Mouse (Mus musculus): ENCODE measurements around the gene Thap4.
A peak's percentile ranks its signal among the peaks of the same experiment; 100 is the strongest.
"Not testable (repeated sequence)": the region's sequence is repeated elsewhere in the genome, so short reads cannot be mapped to it uniquely, and the experiment has no call there.

Thap4 gene

GRCm38 (mm10) chr1:93689901-93690496, 64.7 kb downstream of the Thap4 start:
- DNase-seq = no peak

GRCm38 (mm10) chr1:93688154-93688553, 66.5 kb downstream of the Thap4 start:
- DNase-seq = no peak

GRCm38 (mm10) chr1:93686961-93687320, 67.7 kb downstream of the Thap4 start:
- no peak for DNase-seq

GRCm38 (mm10) chr1:93686245-93686960, 68.3 kb downstream of the Thap4 start:
- DNase-seq = no peak

- peak; percentile 28 to 34 for DNase-seq
Observed at GRCm38 (mm10) chr1:93685401-93686244, 69.0 kb downstream of the Thap4 start, which contains the start of gene Bok. Bok (plus strand) TSS chr1:93685660.

- DNase-seq = no peak
Observed at GRCm38 (mm10) chr1:93679889-93680568, 74.6 kb downstream of the Thap4 start.

- no peak for DNase-seq
Observed at GRCm38 (mm10) chr1:93678386-93678785, 76.3 kb downstream of the Thap4 start.

GRCm38 (mm10) chr1:93672682-93673081, 82.0 kb downstream of the Thap4 start:
- DNase-seq = no peak

GRCm38 (mm10) chr1:93669941-93670340, 84.7 kb downstream of the Thap4 start:
- no peak for DNase-seq

GRCm38 (mm10) chr1:93668791-93669548, 85.7 kb downstream of the Thap4 start:
- peak; percentile 53 to 70 for DNase-seq

GRCm38 (mm10) chr1:93667760-93668400, 86.8 kb downstream of the Thap4 start:
- peak; percentile 18 to 32 for DNase-seq

- DNase-seq = not testable (repeated sequence)
Observed at GRCm38 (mm10) chr1:93658559-93658958, 96.1 kb downstream of the Thap4 start, which contains the start of gene Stk25. Stk25 (minus strand) TSS chr1:93658659.

GRCm38 (mm10) chr1:93657025-93657360, 97.7 kb downstream of the Thap4 start:
- no peak for DNase-seq

GRCm38 (mm10) chr1:93656325-93657024, 98.2 kb downstream of the Thap4 start:
- no peak for DNase-seq

- DNase-seq = no peak
Observed at GRCm38 (mm10) chr1:93654798-93655197, 99.9 kb downstream of the Thap4 start.

GRCm38 (mm10) chr1:93654275-93654674, 100.4 kb downstream of the Thap4 start:
- no peak for DNase-seq
